Mouse (Mus musculus) E14TG2a.4 (cell line): ENCODE measurements at regions not wholly inside any gene's neighbourhood (a gene's known extent, or its start where the extent isn't known, plus 50 kb on each side); places are given as distances from the start of the nearest gene placed in this dataset.

Source experiments
- CTCF ChIP-seq: conservative IDR thresholded peaks from 2 replicates; pipeline ENCODE4 v1.5.1; 2014; ENCODE audit warnings: low read length
- NANOG ChIP-seq: IDR thresholded peaks from 2 replicates; pipeline ENCODE4 v1.6.1; 2014; ENCODE audit warnings: borderline replicate concordance, low read length, mixed read lengths

GRCm38 (mm10) chr12:118432703-118433102 lies 131.5 kb upstream of the Sp4 start:
- TF ChIP-seq CTCF (no peak), NANOG (no peak)
